Mouse (Mus musculus): ENCODE measurements around the gene Gm20388. TPM values are rescaled to one million over a fixed set of nuclear protein-coding genes. Genes with fewer than 3 reads are reported as not detected.
A peak's percentile ranks its signal among the peaks of the same experiment; 100 is the strongest.

Gene Gm20388
- polyA plus RNA-seq, 1 experiment, result 49.7 TPM

GRCm38 (mm10) chr8:124098953-124099622 is 4188.4 kb downstream of the Gm20388 start:
- DNase-seq, result no peak
- Histone ChIP-seq H3K27me3 (replicated peaks; ENCODE audit: control insufficient read depth, insufficient read depth, low read length) (no peaks in the 10 kb centered on the region), H3K4me1 (ENCODE audit: control insufficient read depth, insufficient read depth, low read length) (no peaks in the 10 kb centered on the region), H3K27ac (ENCODE audit: insufficient read depth, low read depth, low read length) (no peak overlapping the region), H3K4me3 (ENCODE audit: insufficient read depth, low read depth, low read length) (no peak overlapping the region), H3K36me3 (ENCODE audit: control insufficient read depth, insufficient read depth, low read length) (no peaks in the 10 kb centered on the region)
- WGBS, result 41% methylated on average over 11 of the region's 11 CpGs
- no peak for TF ChIP-seq CTCF (conservative IDR thresholded peaks at IDR 0.05; ENCODE audit: insufficient read depth, insufficient read length, low read depth, low read length)
- TF ChIP-seq POLR2A (IDR thresholded peaks at IDR 0.05; ENCODE audit: low read depth, low read length), result no peak

GRCm38 (mm10) chr8:124099623-124099965 is 4189.0 kb downstream of the Gm20388 start:
- Histone ChIP-seq H3K4me3 (ENCODE audit: insufficient read depth, low read depth, low read length) (no peak overlapping the region), H3K27me3 (replicated peaks; ENCODE audit: control insufficient read depth, insufficient read depth, low read length) (no peaks in the 10 kb centered on the region), H3K4me1 (ENCODE audit: control insufficient read depth, insufficient read depth, low read length) (no peaks in the 10 kb centered on the region), H3K36me3 (ENCODE audit: control insufficient read depth, insufficient read depth, low read length) (no peaks in the 10 kb centered on the region), H3K27ac (ENCODE audit: insufficient read depth, low read depth, low read length) (no peak overlapping the region)
- WGBS, result 79% methylated on average over 6 of the region's 6 CpGs
- TF ChIP-seq CTCF (conservative IDR thresholded peaks at IDR 0.05; ENCODE audit: insufficient read depth, insufficient read length, low read depth, low read length) (no peak), POLR2A (IDR thresholded peaks at IDR 0.05; ENCODE audit: low read depth, low read length) (no peak)
- DNase-seq, result no peak

- WGBS, result 69% methylated on average over 6 of the region's 6 CpGs
- H3K4me3 ChIP-seq (ENCODE audit: insufficient read depth, low read depth, low read length), result no peak overlapping the region
- H3K27me3 ChIP-seq (replicated peaks; ENCODE audit: control insufficient read depth, insufficient read depth, low read length), result no peaks in the 10 kb centered on the region
- no peak overlapping the region for H3K27ac ChIP-seq (ENCODE audit: insufficient read depth, low read depth, low read length)
- DNase-seq, result no peak
- no peak for TF ChIP-seq CTCF (conservative IDR thresholded peaks at IDR 0.05; ENCODE audit: insufficient read depth, insufficient read length, low read depth, low read length)
- no peak for TF ChIP-seq POLR2A (IDR thresholded peaks at IDR 0.05; ENCODE audit: low read depth, low read length)
- H3K36me3 ChIP-seq (ENCODE audit: control insufficient read depth, insufficient read depth, low read length), result no peaks in the 10 kb centered on the region
- H3K4me1 ChIP-seq (ENCODE audit: control insufficient read depth, insufficient read depth, low read length), result no peaks in the 10 kb centered on the region
These were observed 4195.2 kb downstream of the Gm20388 start for GRCm38 (mm10) chr8:124105869-124106268.

GRCm38 (mm10) chr8:124106328-124107195 is 4195.9 kb downstream of the Gm20388 start:
- Histone ChIP-seq H3K27me3 (replicated peaks; ENCODE audit: control insufficient read depth, insufficient read depth, low read length) (no peaks in the 10 kb centered on the region), H3K4me3 (ENCODE audit: insufficient read depth, low read depth, low read length) (no peak overlapping the region), H3K4me1 (ENCODE audit: control insufficient read depth, insufficient read depth, low read length) (no peaks in the 10 kb centered on the region), H3K36me3 (ENCODE audit: control insufficient read depth, insufficient read depth, low read length) (no peaks in the 10 kb centered on the region), H3K27ac (ENCODE audit: insufficient read depth, low read depth, low read length) (no peak overlapping the region)
- DNase-seq, result no peak
- WGBS, result 78% methylated on average over 7 of the region's 7 CpGs
- no peak for TF ChIP-seq POLR2A (IDR thresholded peaks at IDR 0.05; ENCODE audit: low read depth, low read length)
- TF ChIP-seq CTCF (conservative IDR thresholded peaks at IDR 0.05; ENCODE audit: insufficient read depth, insufficient read length, low read depth, low read length), result no peak

- Histone ChIP-seq H3K36me3 (ENCODE audit: control insufficient read depth, insufficient read depth, low read length) (no peaks in the 10 kb centered on the region), H3K27me3 (replicated peaks; ENCODE audit: control insufficient read depth, insufficient read depth, low read length) (no peaks in the 10 kb centered on the region), H3K27ac (ENCODE audit: insufficient read depth, low read depth, low read length) (no peak overlapping the region), H3K4me3 (ENCODE audit: insufficient read depth, low read depth, low read length) (no peak overlapping the region), H3K4me1 (ENCODE audit: control insufficient read depth, insufficient read depth, low read length) (no peaks in the 10 kb centered on the region)
- WGBS, result 73% methylated on average over 10 of the region's 10 CpGs
- TF ChIP-seq POLR2A (IDR thresholded peaks at IDR 0.05; ENCODE audit: low read depth, low read length) (no peak), CTCF (conservative IDR thresholded peaks at IDR 0.05; ENCODE audit: insufficient read depth, insufficient read length, low read depth, low read length) (no peak)
- DNase-seq, result no peak
These were observed 4202.5 kb downstream of the Gm20388 start for GRCm38 (mm10) chr8:124113108-124113507.

- Histone ChIP-seq H3K4me1 (ENCODE audit: control insufficient read depth, insufficient read depth, low read length) (no peaks in the 10 kb centered on the region), H3K36me3 (ENCODE audit: control insufficient read depth, insufficient read depth, low read length) (no peaks in the 10 kb centered on the region), H3K27me3 (replicated peaks; ENCODE audit: control insufficient read depth, insufficient read depth, low read length) (no peaks in the 10 kb centered on the region), H3K27ac (ENCODE audit: insufficient read depth, low read depth, low read length) (no peak overlapping the region), H3K4me3 (ENCODE audit: insufficient read depth, low read depth, low read length) (no peak overlapping the region)
- no peak for TF ChIP-seq CTCF (conservative IDR thresholded peaks at IDR 0.05; ENCODE audit: insufficient read depth, insufficient read length, low read depth, low read length)
- no peak for TF ChIP-seq POLR2A (IDR thresholded peaks at IDR 0.05; ENCODE audit: low read depth, low read length)
- 85% methylated on average over 20 of the region's 20 CpGs for WGBS
- peak; percentile 23 for DNase-seq
These were observed 4214.6 kb downstream of the Gm20388 start for GRCm38 (mm10) chr8:124125241-124125640.

GRCm38 (mm10) chr8:124137261-124137660 is 4226.6 kb downstream of the Gm20388 start:
- no peak for DNase-seq
- Histone ChIP-seq H3K4me3 (ENCODE audit: insufficient read depth, low read depth, low read length) (no peak overlapping the region), H3K4me1 (ENCODE audit: control insufficient read depth, insufficient read depth, low read length) (no peaks in the 10 kb centered on the region), H3K36me3 (ENCODE audit: control insufficient read depth, insufficient read depth, low read length) (no peaks in the 10 kb centered on the region), H3K27ac (ENCODE audit: insufficient read depth, low read depth, low read length) (no peak overlapping the region), H3K27me3 (replicated peaks; ENCODE audit: control insufficient read depth, insufficient read depth, low read length) (no peaks in the 10 kb centered on the region)
- 61% methylated on average over 5 of the region's 5 CpGs for WGBS
- TF ChIP-seq CTCF (conservative IDR thresholded peaks at IDR 0.05; ENCODE audit: insufficient read depth, insufficient read length, low read depth, low read length), result no peak
- TF ChIP-seq POLR2A (IDR thresholded peaks at IDR 0.05; ENCODE audit: low read depth, low read length), result no peak

Data from kidney, adult 2 months (tissue).